Mouse (Mus musculus): ENCODE results near the gene Parva. TPM values are rescaled to one million over a fixed set of nuclear protein-coding genes. Genes with fewer than 3 reads are reported as not detected.

The Parva gene
- polyA plus RNA-seq, 1 experiment from 2014 or later = 8.6 TPM

- H3K27ac ChIP-seq (ENCODE audit: low read depth) = no peak overlapping the region
- 19% methylated on average over 7 of the region's 7 CpGs for WGBS (ENCODE audit: insufficient replicate concordance)
- TF ChIP-seq CTCF (IDR thresholded peaks at IDR 0.05; ENCODE audit: low read depth) (no peak), EP300 (IDR thresholded peaks at IDR 0.05; ENCODE audit: low read depth) (no peak)
These were observed 72.8 kb downstream of the Parva start for GRCm38 (mm10) chr7:112500134-112500490.

GRCm38 (mm10) chr7:112502050-112502809 lies 74.9 kb downstream of the Parva start:
- peaks cover 17% of the 10 kb centered on the region for H3K4me1 ChIP-seq (ENCODE audit: insufficient read depth)
- DNase-seq = no peak
- H3K27me3 ChIP-seq (ENCODE audit: insufficient read depth, low read length) = no peaks in the 10 kb centered on the region
- TF ChIP-seq EP300 (IDR thresholded peaks at IDR 0.05; ENCODE audit: low read depth) = no peak
- TF ChIP-seq CTCF (IDR thresholded peaks at IDR 0.05; ENCODE audit: low read depth) = no peak
- WGBS (ENCODE audit: insufficient replicate concordance) = 50% methylated on average over 18 of the region's 18 CpGs
- no peak overlapping the region for H3K4me3 ChIP-seq (ENCODE audit: low read depth, low read length)
- no peaks in the 10 kb centered on the region for H3K9me3 ChIP-seq (ENCODE audit: low read length)
- no peak overlapping the region for H3K4me2 ChIP-seq (ENCODE audit: low read depth, low read length)
- H3K36me3 ChIP-seq (replicated peaks; ENCODE audit: insufficient read depth, low read length) = no peaks in the 10 kb centered on the region
- H3K27ac ChIP-seq (ENCODE audit: low read depth) = no peak overlapping the region
- ATAC-seq = no peak
- no peak overlapping the region for H3K9ac ChIP-seq (replicated peaks)

More at GRCm38 (mm10) chr7:112500134-112500490, 72.8 kb downstream of the Parva start:
- Histone ChIP-seq H3K4me3 (ENCODE audit: low read depth, low read length) (no peak overlapping the region), H3K36me3 (replicated peaks; ENCODE audit: insufficient read depth, low read length) (no peaks in the 10 kb centered on the region), H3K9me3 (ENCODE audit: low read length) (no peaks in the 10 kb centered on the region), H3K9ac (replicated peaks) (no peak overlapping the region), H3K27me3 (ENCODE audit: insufficient read depth, low read length) (no peaks in the 10 kb centered on the region), H3K4me2 (ENCODE audit: low read depth, low read length) (no peak overlapping the region), H3K4me1 (ENCODE audit: insufficient read depth) (peaks cover 18% of the 10 kb centered on the region)
- DNase-seq (no peak), ATAC-seq (no peak)

GRCm38 (mm10) chr7:112502845-112503244 lies 75.5 kb downstream of the Parva start:
- 62% methylated on average over 5 of the region's 5 CpGs for WGBS (ENCODE audit: insufficient replicate concordance)
- no peaks in the 10 kb centered on the region for H3K9me3 ChIP-seq (ENCODE audit: low read length)
- H3K27me3 ChIP-seq (ENCODE audit: insufficient read depth, low read length) = no peaks in the 10 kb centered on the region
- H3K9ac ChIP-seq (replicated peaks) = no peak overlapping the region
- ATAC-seq (no peak), DNase-seq (no peak)
- peaks cover 14% of the 10 kb centered on the region for H3K4me1 ChIP-seq (ENCODE audit: insufficient read depth)
- TF ChIP-seq CTCF (IDR thresholded peaks at IDR 0.05; ENCODE audit: low read depth) (no peak), EP300 (IDR thresholded peaks at IDR 0.05; ENCODE audit: low read depth) (no peak)
- no peak overlapping the region for H3K27ac ChIP-seq (ENCODE audit: low read depth)
- H3K4me2 ChIP-seq (ENCODE audit: low read depth, low read length) = no peak overlapping the region
- no peaks in the 10 kb centered on the region for H3K36me3 ChIP-seq (replicated peaks; ENCODE audit: insufficient read depth, low read length)
- H3K4me3 ChIP-seq (ENCODE audit: low read depth, low read length) = no peak overlapping the region

GRCm38 (mm10) chr7:112503448-112503847 lies 76.1 kb downstream of the Parva start:
- H3K9ac ChIP-seq (replicated peaks) = no peak overlapping the region
- no peak for TF ChIP-seq EP300 (IDR thresholded peaks at IDR 0.05; ENCODE audit: low read depth)
- TF ChIP-seq CTCF (IDR thresholded peaks at IDR 0.05; ENCODE audit: low read depth) = no peak

GRCm38 (mm10) chr7:112503917-112504316 lies 76.6 kb downstream of the Parva start:
- DNase-seq = no peak
- H3K4me2 ChIP-seq (ENCODE audit: low read depth, low read length) = no peak overlapping the region
- no peak for ATAC-seq
- H3K4me3 ChIP-seq (ENCODE audit: low read depth, low read length) = no peak overlapping the region
- TF ChIP-seq CTCF (IDR thresholded peaks at IDR 0.05; ENCODE audit: low read depth) (no peak), EP300 (IDR thresholded peaks at IDR 0.05; ENCODE audit: low read depth) (no peak)
- no peaks in the 10 kb centered on the region for H3K36me3 ChIP-seq (replicated peaks; ENCODE audit: insufficient read depth, low read length)
- H3K27ac ChIP-seq (ENCODE audit: low read depth) = no peak overlapping the region
- no peaks in the 10 kb centered on the region for H3K9me3 ChIP-seq (ENCODE audit: low read length)
- no peaks in the 10 kb centered on the region for H3K27me3 ChIP-seq (ENCODE audit: insufficient read depth, low read length)
- 34% methylated on average over 3 of the region's 3 CpGs for WGBS (ENCODE audit: insufficient replicate concordance)
- peaks cover 14% of the 10 kb centered on the region for H3K4me1 ChIP-seq (ENCODE audit: insufficient read depth)
- H3K9ac ChIP-seq (replicated peaks) = no peak overlapping the region

More at GRCm38 (mm10) chr7:112503448-112503847, 76.1 kb downstream of the Parva start:
- Histone ChIP-seq H3K4me1 (ENCODE audit: insufficient read depth) (peaks cover 14% of the 10 kb centered on the region), H3K9me3 (ENCODE audit: low read length) (no peaks in the 10 kb centered on the region), H3K36me3 (replicated peaks; ENCODE audit: insufficient read depth, low read length) (no peaks in the 10 kb centered on the region), H3K4me3 (ENCODE audit: low read depth, low read length) (no peak overlapping the region), H3K27ac (ENCODE audit: low read depth) (no peak overlapping the region), H3K27me3 (ENCODE audit: insufficient read depth, low read length) (no peaks in the 10 kb centered on the region), H3K4me2 (ENCODE audit: low read depth, low read length) (no peak overlapping the region)
- ATAC-seq (no peak), DNase-seq (no peak)
- WGBS (ENCODE audit: insufficient replicate concordance) = 67% methylated on average over 6 of the region's 6 CpGs

GRCm38 (mm10) chr7:112509107-112509506 lies 81.8 kb downstream of the Parva start:
- peaks cover 5% of the 10 kb centered on the region; the same call in 1 of the 2 replicates for H3K4me1 ChIP-seq (ENCODE audit: insufficient read depth)
- no peak overlapping the region for H3K9ac ChIP-seq (replicated peaks)
- H3K9me3 ChIP-seq (ENCODE audit: low read length) = no peaks in the 10 kb centered on the region
- H3K4me3 ChIP-seq (ENCODE audit: low read depth, low read length) = no peak overlapping the region
- H3K27me3 ChIP-seq (ENCODE audit: insufficient read depth, low read length) = no peaks in the 10 kb centered on the region
- H3K27ac ChIP-seq (ENCODE audit: low read depth) = no peak overlapping the region
- no peaks in the 10 kb centered on the region for H3K36me3 ChIP-seq (replicated peaks; ENCODE audit: insufficient read depth, low read length)
- ATAC-seq (no peak), DNase-seq (no peak)
- TF ChIP-seq CTCF (IDR thresholded peaks at IDR 0.05; ENCODE audit: low read depth) (no peak), EP300 (IDR thresholded peaks at IDR 0.05; ENCODE audit: low read depth) (no peak)
- WGBS (ENCODE audit: insufficient replicate concordance) = 68% methylated on average over 8 of the region's 8 CpGs
- H3K4me2 ChIP-seq (ENCODE audit: low read depth, low read length) = no peak overlapping the region
